ENCODE assay signal across 27 mouse cellular contexts in the genomic region with DNA sequence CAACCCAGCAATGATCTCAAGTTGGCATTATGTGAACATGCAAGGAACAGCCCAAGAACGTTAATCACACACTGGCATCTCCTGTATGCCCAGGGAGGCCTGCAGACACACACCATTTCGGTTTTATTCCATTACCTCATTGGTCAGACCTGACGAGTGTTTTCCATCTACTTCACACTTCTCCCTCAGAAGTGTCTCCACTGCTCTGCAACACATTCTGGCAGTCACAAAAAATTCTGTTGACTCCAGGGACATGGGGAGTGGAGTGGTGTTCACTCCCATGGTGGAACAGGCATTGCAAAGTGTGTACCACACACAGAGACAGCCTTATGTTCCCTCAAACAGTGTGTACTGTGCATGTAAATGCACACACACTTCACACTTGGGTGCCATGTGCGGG. TPM values are rescaled to one million over a fixed set of nuclear protein-coding genes. Genes with fewer than 3 reads are reported as not detected.
DNase-seq lines count a peak whose midpoint lies in the region; ATAC-seq lines count a peak whose summit lies in the region.
"Had no signal": no experiment of that assay in that cellular context is flagged by ENCODE, and none has a peak within 500 bp of the region (broad histone marks: within the 10 kb centered on the region; RNA-seq: fewer than 3 reads in every experiment).

No protein-coding gene starts in this region.

- H3K4me1 ChIP-seq in lung, embryonic 16.5 days (replicated peaks; ENCODE audit: control insufficient read depth, insufficient read depth, low read length): peaks cover 45% of the 10 kb centered on the region
- peaks cover 9% of the 10 kb centered on the region for H3K4me1 ChIP-seq in liver, embryonic 11.5 days (replicated peaks; ENCODE audit: control insufficient read depth, insufficient read depth, low read length)
- H3K4me1 ChIP-seq: hindbrain, embryonic 10.5 days; neural tube, embryonic 15.5 days had no signal

- 0 out of 2 replicates have a peak overlapping the region, but pooled peaks have one; percentile 13 for H3K27ac ChIP-seq in lung, embryonic 16.5 days (ENCODE audit: low read length)
- H3K27ac ChIP-seq in liver, embryonic 11.5 days (ENCODE audit: low read depth, low read length): no peak overlapping the region
- H3K27ac ChIP-seq: embryonic facial prominence, embryonic 10.5 days; forebrain, embryonic 10.5 days; heart, embryonic 15.5 days; hindbrain, embryonic 10.5 days; hindbrain, postnatal 0 days; kidney, postnatal 0 days; liver, embryonic 14.5 days; midbrain, embryonic 12.5 days; neural tube, embryonic 15.5 days; stomach, postnatal 0 days had no signal

- WGBS in lung, embryonic 16.5 days: 58% methylated on average over 4 of the region's 4 CpGs
- 84% methylated on average over 4 of the region's 4 CpGs for WGBS in liver, embryonic 11.5 days

- no peak overlapping the region for H3K4me2 ChIP-seq in lung, embryonic 16.5 days (ENCODE audit: low read depth, low read length)
- H3K4me2 ChIP-seq in liver, embryonic 11.5 days: no peak overlapping the region
- H3K4me2 ChIP-seq: heart, embryonic 15.5 days; midbrain, embryonic 12.5 days; neural tube, embryonic 15.5 days had no signal

- DNase-seq in frontal cortex, postnatal 10 days (ENCODE audit: low spot score in 2 of 2): no peak
- peak; percentile 37 to 61 for DNase-seq in lung, adult 18-20 months
- no peak for DNase-seq in lung, postnatal 4 days
- no peak for DNase-seq in ovary, postnatal 14 days (ENCODE audit: low spot score)
- no peak for DNase-seq in thymus, postnatal 10 days (ENCODE audit: low spot score in 2 of 2)
- no peak for DNase-seq in liver, embryonic 11.5 days (ENCODE audit: low spot score)
- DNase-seq: adrenal gland, postnatal 14 days; cerebellum, adult 11 months; cerebellum, adult 9-11 months; gastrocnemius, postnatal 25 days; heart, adult 18-20 months; kidney, adult 11 months; left cerebral cortex, postnatal 4 days; thymus, adult 2 months had no signal

- H3K9ac ChIP-seq in lung, embryonic 16.5 days (ENCODE audit: low read length): no peak overlapping the region
- H3K9ac ChIP-seq in liver, embryonic 11.5 days (ENCODE audit: low read depth, low read length): no peak overlapping the region
- H3K9ac ChIP-seq: heart, embryonic 15.5 days; liver, embryonic 14.5 days; midbrain, embryonic 12.5 days; neural tube, embryonic 15.5 days had no signal

- no peaks in the 10 kb centered on the region for H3K36me3 ChIP-seq in lung, embryonic 16.5 days (ENCODE audit: control insufficient read depth, insufficient read depth, low read length)
- no peaks in the 10 kb centered on the region for H3K36me3 ChIP-seq in liver, embryonic 11.5 days (ENCODE audit: control insufficient read depth, insufficient read depth, low read length)
- H3K36me3 ChIP-seq: embryonic facial prominence, embryonic 10.5 days; forebrain, embryonic 10.5 days; heart, embryonic 15.5 days; hindbrain, embryonic 10.5 days; midbrain, embryonic 12.5 days; neural tube, embryonic 15.5 days had no signal

- peak; percentile 51 for ATAC-seq in frontal cortex, adult (ENCODE audit: low TSS enrichment)
- ATAC-seq in lung, embryonic 16.5 days (ENCODE audit: low read depth): 0 out of 2 replicates have a peak, but pooled peaks have one; percentile 24
- no peak for ATAC-seq in liver, embryonic 11.5 days (replicated peaks; ENCODE audit: low FRiP score)
- ATAC-seq: forebrain, embryonic 16.5 days; hindbrain, postnatal 0 days had no signal

- H3K4me3 ChIP-seq in lung, embryonic 16.5 days (ENCODE audit: low read length): no peak overlapping the region
- no peak overlapping the region for H3K4me3 ChIP-seq in liver, embryonic 11.5 days (ENCODE audit: low read depth, low read length)
- H3K4me3 ChIP-seq: embryonic facial prominence, embryonic 10.5 days; forebrain, embryonic 10.5 days; heart, embryonic 15.5 days; hindbrain, embryonic 10.5 days; midbrain, embryonic 12.5 days; neural tube, embryonic 15.5 days had no signal

- no peaks in the 10 kb centered on the region for H3K27me3 ChIP-seq in lung, embryonic 16.5 days (ENCODE audit: control insufficient read depth, insufficient read depth, low read depth, low read length)
- no peaks in the 10 kb centered on the region for H3K27me3 ChIP-seq in liver, embryonic 11.5 days (replicated peaks; ENCODE audit: control insufficient read depth, insufficient read depth, low read length)
- H3K27me3 ChIP-seq: heart, embryonic 15.5 days; midbrain, embryonic 12.5 days; neural tube, embryonic 15.5 days had no signal

- no peaks in the 10 kb centered on the region for H3K9me3 ChIP-seq in lung, embryonic 16.5 days (ENCODE audit: control insufficient read depth, low read length)
- H3K9me3 ChIP-seq in liver, embryonic 11.5 days (ENCODE audit: control insufficient read depth, low read length): no peaks in the 10 kb centered on the region
- H3K9me3 ChIP-seq: embryonic facial prominence, embryonic 10.5 days; forebrain, embryonic 10.5 days; heart, embryonic 15.5 days; hindbrain, embryonic 10.5 days; midbrain, embryonic 12.5 days; neural tube, embryonic 15.5 days had no signal

RNA-seq across cellular contexts. Expression of gene Carmil1, which starts 40.2 kb away (rescaled TPM):
- polyA plus RNA-seq in lung, embryonic 16.5 days (2015; fragmentation: Nextera tagmentation; extraction: Ambion mirVana): 51.2 and 51.7 TPM in 2 replicates
- 18.6 and 20.1 TPM in 2 replicates for polyA plus RNA-seq in liver, embryonic 11.5 days (2014; fragmentation: Nextera tagmentation; extraction: Ambion mirVana)

Comparison
In these comparisons a context has a peak if more than half of its experiments do, and no peak if none do; other contexts are left out.
1. DNase-seq: peak in lung, adult 18-20 months (2 of 2); none in frontal cortex, postnatal 10 days (0 of 2), lung, postnatal 4 days (0 of 2), ovary, postnatal 14 days (single experiment), thymus, postnatal 10 days (0 of 2) and liver, embryonic 11.5 days (single experiment).